Mouse (Mus musculus): Measurements from ENCODE around the gene Cog6. TPM values are rescaled to one million over a fixed set of nuclear protein-coding genes. Genes with fewer than 3 reads are reported as not detected.

Gene Cog6
- polyA plus RNA-seq, 1 experiment from 2014 or later = 45.8 TPM

- Histone ChIP-seq H3K36me3 (ENCODE audit: control insufficient read depth, insufficient read depth, low read length) (peaks cover 35% of the 10 kb centered on the region), H3K4me1 (ENCODE audit: control insufficient read depth, insufficient read depth, low read depth, low read length) (no peaks in the 10 kb centered on the region; the same call in 1 of the 2 replicates), H3K9ac (ENCODE audit: low read depth, low read length) (no peak overlapping the region), H3K27ac (ENCODE audit: low read depth, low read length) (no peak overlapping the region), H3K27me3 (replicated peaks; ENCODE audit: control insufficient read depth, insufficient read depth, low read length) (no peaks in the 10 kb centered on the region), H3K4me3 (ENCODE audit: low read length) (no peak overlapping the region), H3K9me3 (ENCODE audit: control insufficient read depth, low read length) (no peaks in the 10 kb centered on the region), H3K4me2 (ENCODE audit: low read length) (no peak overlapping the region)
- peak; percentile 76 for ATAC-seq
- 70% methylated on average over 2 of the region's 2 CpGs for WGBS
Measured at GRCm38 (mm10) chr3:53004406-53005114, 12.5 kb downstream of the Cog6 start.

- WGBS = 76% methylated on average over 6 of the region's 6 CpGs
Measured at GRCm38 (mm10) chr3:53002076-53002475, 15.0 kb downstream of the Cog6 start.

GRCm38 (mm10) chr3:52999996-53000395 is 17.0 kb downstream of the Cog6 start:
- H3K9me3 ChIP-seq (ENCODE audit: control insufficient read depth, low read length) = no peaks in the 10 kb centered on the region

More at GRCm38 (mm10) chr3:53002076-53002475, 15.0 kb downstream of the Cog6 start:
- Histone ChIP-seq H3K9ac (ENCODE audit: low read depth, low read length) (no peak overlapping the region), H3K36me3 (ENCODE audit: control insufficient read depth, insufficient read depth, low read length) (peaks cover 22% of the 10 kb centered on the region), H3K4me2 (ENCODE audit: low read length) (no peak overlapping the region), H3K9me3 (ENCODE audit: control insufficient read depth, low read length) (no peaks in the 10 kb centered on the region), H3K27me3 (replicated peaks; ENCODE audit: control insufficient read depth, insufficient read depth, low read length) (no peaks in the 10 kb centered on the region), H3K27ac (ENCODE audit: low read depth, low read length) (no peak overlapping the region), H3K4me1 (ENCODE audit: control insufficient read depth, insufficient read depth, low read depth, low read length) (no peaks in the 10 kb centered on the region; the same call in 1 of the 2 replicates), H3K4me3 (ENCODE audit: low read length) (no peak overlapping the region)
- ATAC-seq = no peak

GRCm38 (mm10) chr3:52999016-52999744 is 17.9 kb downstream of the Cog6 start:
- no peak overlapping the region for H3K27ac ChIP-seq (ENCODE audit: low read depth, low read length)
- no peaks in the 10 kb centered on the region for H3K27me3 ChIP-seq (replicated peaks; ENCODE audit: control insufficient read depth, insufficient read depth, low read length)
- no peak overlapping the region for H3K4me3 ChIP-seq (ENCODE audit: low read length)
- H3K4me2 ChIP-seq (ENCODE audit: low read length) = no peak overlapping the region
- H3K36me3 ChIP-seq (ENCODE audit: control insufficient read depth, insufficient read depth, low read length) = peaks cover 30% of the 10 kb centered on the region
- no peaks in the 10 kb centered on the region for H3K4me1 ChIP-seq (ENCODE audit: control insufficient read depth, insufficient read depth, low read depth, low read length)
- no peaks in the 10 kb centered on the region for H3K9me3 ChIP-seq (ENCODE audit: control insufficient read depth, low read length)
- no peak for ATAC-seq
- WGBS = 80% methylated on average over 15 of the region's 15 CpGs
- no peak overlapping the region for H3K9ac ChIP-seq (ENCODE audit: low read depth, low read length)

More at GRCm38 (mm10) chr3:52999996-53000395, 17.0 kb downstream of the Cog6 start:
- Histone ChIP-seq H3K4me3 (ENCODE audit: low read length) (no peak overlapping the region), H3K27me3 (replicated peaks; ENCODE audit: control insufficient read depth, insufficient read depth, low read length) (no peaks in the 10 kb centered on the region), H3K4me2 (ENCODE audit: low read length) (no peak overlapping the region), H3K27ac (ENCODE audit: low read depth, low read length) (no peak overlapping the region), H3K4me1 (ENCODE audit: control insufficient read depth, insufficient read depth, low read depth, low read length) (no peaks in the 10 kb centered on the region; the same call in 1 of the 2 replicates), H3K36me3 (ENCODE audit: control insufficient read depth, insufficient read depth, low read length) (peaks cover 30% of the 10 kb centered on the region), H3K9ac (ENCODE audit: low read depth, low read length) (no peak overlapping the region)
- WGBS = 86% methylated on average over 3 of the region's 3 CpGs
- no peak for ATAC-seq

- Histone ChIP-seq H3K4me1 (ENCODE audit: control insufficient read depth, insufficient read depth, low read depth, low read length) (no peaks in the 10 kb centered on the region), H3K9ac (ENCODE audit: low read depth, low read length) (no peak overlapping the region), H3K27me3 (replicated peaks; ENCODE audit: control insufficient read depth, insufficient read depth, low read length) (no peaks in the 10 kb centered on the region), H3K9me3 (ENCODE audit: control insufficient read depth, low read length) (no peaks in the 10 kb centered on the region), H3K27ac (ENCODE audit: low read depth, low read length) (no peak overlapping the region), H3K4me3 (ENCODE audit: low read length) (no peak overlapping the region), H3K4me2 (ENCODE audit: low read length) (no peak overlapping the region), H3K36me3 (ENCODE audit: control insufficient read depth, insufficient read depth, low read length) (peaks cover 35% of the 10 kb centered on the region)
- no peak for ATAC-seq
- 92% methylated on average over 1 of the region's 1 CpGs for WGBS
Measured at GRCm38 (mm10) chr3:52997381-52997780, 19.7 kb downstream of the Cog6 start.

GRCm38 (mm10) chr3:52996635-52997034 is 20.4 kb downstream of the Cog6 start:
- Histone ChIP-seq H3K4me2 (ENCODE audit: low read length) (no peak overlapping the region), H3K27ac (ENCODE audit: low read depth, low read length) (no peak overlapping the region), H3K4me1 (ENCODE audit: control insufficient read depth, insufficient read depth, low read depth, low read length) (no peaks in the 10 kb centered on the region), H3K4me3 (ENCODE audit: low read length) (no peak overlapping the region), H3K9me3 (ENCODE audit: control insufficient read depth, low read length) (no peaks in the 10 kb centered on the region), H3K27me3 (replicated peaks; ENCODE audit: control insufficient read depth, insufficient read depth, low read length) (no peaks in the 10 kb centered on the region), H3K36me3 (ENCODE audit: control insufficient read depth, insufficient read depth, low read length) (peaks cover 34% of the 10 kb centered on the region), H3K9ac (ENCODE audit: low read depth, low read length) (no peak overlapping the region)
- ATAC-seq = no peak
- 86% methylated on average over 5 of the region's 5 CpGs for WGBS

- no peak for ATAC-seq
- Histone ChIP-seq H3K4me1 (ENCODE audit: control insufficient read depth, insufficient read depth, low read depth, low read length) (no peaks in the 10 kb centered on the region), H3K36me3 (ENCODE audit: control insufficient read depth, insufficient read depth, low read length) (peaks cover 28% of the 10 kb centered on the region), H3K27ac (ENCODE audit: low read depth, low read length) (no peak overlapping the region), H3K4me3 (ENCODE audit: low read length) (no peak overlapping the region), H3K4me2 (ENCODE audit: low read length) (no peak overlapping the region), H3K9ac (ENCODE audit: low read depth, low read length) (no peak overlapping the region), H3K27me3 (replicated peaks; ENCODE audit: control insufficient read depth, insufficient read depth, low read length) (no peaks in the 10 kb centered on the region), H3K9me3 (ENCODE audit: control insufficient read depth, low read length) (no peaks in the 10 kb centered on the region)
- 76% methylated on average over 5 of the region's 5 CpGs for WGBS
Measured at GRCm38 (mm10) chr3:52994666-52995065, 22.4 kb downstream of the Cog6 start.

GRCm38 (mm10) chr3:52993296-52993695 is 23.7 kb downstream of the Cog6 start:
- Histone ChIP-seq H3K27ac (ENCODE audit: low read depth, low read length) (no peak overlapping the region), H3K4me1 (ENCODE audit: control insufficient read depth, insufficient read depth, low read depth, low read length) (no peaks in the 10 kb centered on the region), H3K27me3 (replicated peaks; ENCODE audit: control insufficient read depth, insufficient read depth, low read length) (no peaks in the 10 kb centered on the region), H3K36me3 (ENCODE audit: control insufficient read depth, insufficient read depth, low read length) (peaks cover 34% of the 10 kb centered on the region), H3K9me3 (ENCODE audit: control insufficient read depth, low read length) (no peaks in the 10 kb centered on the region), H3K4me2 (ENCODE audit: low read length) (no peak overlapping the region), H3K4me3 (ENCODE audit: low read length) (no peak overlapping the region), H3K9ac (ENCODE audit: low read depth, low read length) (no peak overlapping the region)
- ATAC-seq = no peak
- 90% methylated on average over 9 of the region's 10 CpGs for WGBS

- Histone ChIP-seq H3K9ac (ENCODE audit: low read depth, low read length) (no peak overlapping the region), H3K4me3 (ENCODE audit: low read length) (no peak overlapping the region), H3K27ac (ENCODE audit: low read depth, low read length) (no peak overlapping the region), H3K4me2 (ENCODE audit: low read length) (no peak overlapping the region), H3K4me1 (ENCODE audit: control insufficient read depth, insufficient read depth, low read depth, low read length) (no peaks in the 10 kb centered on the region), H3K9me3 (ENCODE audit: control insufficient read depth, low read length) (no peaks in the 10 kb centered on the region), H3K36me3 (ENCODE audit: control insufficient read depth, insufficient read depth, low read length) (peaks cover 32% of the 10 kb centered on the region), H3K27me3 (replicated peaks; ENCODE audit: control insufficient read depth, insufficient read depth, low read length) (no peaks in the 10 kb centered on the region)
- ATAC-seq = no peak
- WGBS = 61% methylated on average over 18 of the region's 18 CpGs
Measured at GRCm38 (mm10) chr3:52990041-52990737, 26.8 kb downstream of the Cog6 start.
